Mouse (Mus musculus): ENCODE results near the gene Gtf2e1. TPM values are rescaled to one million over a fixed set of nuclear protein-coding genes. Genes with fewer than 3 reads are reported as not detected.

Gene Gtf2e1
- total RNA-seq, 2 experiments from 2014 or later, result 13.2 to 14.8 TPM

GRCm38 (mm10) chr16:37486826-37487612 lies 52.6 kb downstream of the Gtf2e1 start:
- no peak for DNase-seq (ENCODE audit: low spot score in 2 of 2)

- no peak for DNase-seq (ENCODE audit: low spot score in 2 of 2)
Observed at GRCm38 (mm10) chr16:37478311-37479291, 61.0 kb downstream of the Gtf2e1 start.

- DNase-seq (ENCODE audit: low spot score in 2 of 2), result no peak
Observed at GRCm38 (mm10) chr16:37472620-37473312, 66.8 kb downstream of the Gtf2e1 start.

- no peak for DNase-seq (ENCODE audit: low spot score in 2 of 2)
Observed at GRCm38 (mm10) chr16:37469595-37469994, 70.0 kb downstream of the Gtf2e1 start.

GRCm38 (mm10) chr16:37463981-37464380 lies 75.6 kb downstream of the Gtf2e1 start:
- no peak for DNase-seq (ENCODE audit: low spot score in 2 of 2)

GRCm38 (mm10) chr16:37462886-37463285 lies 76.7 kb downstream of the Gtf2e1 start:
- no peak for DNase-seq (ENCODE audit: low spot score in 2 of 2)

GRCm38 (mm10) chr16:37461601-37462000 lies 78.0 kb downstream of the Gtf2e1 start:
- no peak for DNase-seq (ENCODE audit: low spot score in 2 of 2)

Other genes with a start within 250 kb of the Gtf2e1 start
- gene Stxbp5l, start 154.8 kb downstream of the Gtf2e1 start, total RNA-seq (2021), result 1 to 10 TPM; 1.9 to 3.4 TPM
- gene Rabl3, start 96 bp upstream of the Gtf2e1 start, total RNA-seq (2021), result 1 to 10 TPM; 6.7 to 8.0 TPM
- under 1 TPM in 1 of 2 experiments, not detected in 1; 0.63 TPM for gene Hgd, start 40.4 kb upstream of the Gtf2e1 start, total RNA-seq (2021)
- 100 to 1,000 TPM; 133 to 150 TPM for gene Ndufb4, start 114.7 kb upstream of the Gtf2e1 start, total RNA-seq (2021)
- 10 to 100 TPM; 27.9 to 57.9 TPM for gene Fstl1, start 237.1 kb upstream of the Gtf2e1 start, total RNA-seq (2021)